Mouse (Mus musculus) lung, embryonic 15.5 days (tissue): ENCODE results near the gene Cd247. TPM values are rescaled to one million over a fixed set of nuclear protein-coding genes. Genes with fewer than 3 reads are reported as not detected.
"Not testable (repeated sequence)": the region's sequence is repeated elsewhere in the genome, so short reads cannot be mapped to it uniquely, and the experiment has no call there.

Experiments used
- ATAC-seq: fragments of 200-750 bp; cut with Nextera tagmentation; 2 replicates; pipeline ENCODE4 v1.8.0; 2017; ENCODE audit warnings: moderate number of reproducible peaks, borderline replicate concordance; ENCODE audit not compliant: low FRiP score, low TSS enrichment; ENCODE audit errors: extremely low read depth
- H3K27ac ChIP-seq: fragments of 300-500 bp; sonication (generic); 2 replicates; pipeline ENCODE4 v1.5.1; 2015; ENCODE audit warnings: moderate library complexity, mild to moderate bottlenecking, inconsistent platforms
- H3K27me3 ChIP-seq: fragments of 300-500 bp; sonication (generic); 2 replicates; pipeline ENCODE4 v1.6.1; 2015; ENCODE audit warnings: inconsistent platforms
- H3K36me3 ChIP-seq: fragments of 300-500 bp; sonication (generic); 2 replicates; pipeline ENCODE4 v1.6.1; 2015; ENCODE audit warnings: inconsistent platforms
- H3K4me1 ChIP-seq: fragments of 300-500 bp; sonication (generic); 2 replicates; pipeline ENCODE4 v1.6.1; 2015; ENCODE audit warnings: inconsistent platforms
- H3K4me2 ChIP-seq: fragments of 300-500 bp; sonication (generic); 2 replicates; pipeline ENCODE4 v1.6.1; 2015; ENCODE audit warnings: inconsistent platforms, mild to moderate bottlenecking, moderate library complexity
- H3K4me3 ChIP-seq: fragments of 300-500 bp; sonication (generic); 2 replicates; pipeline ENCODE4 v1.5.1; 2015; ENCODE audit warnings: mild to moderate bottlenecking, inconsistent platforms
- H3K9ac ChIP-seq: fragments of 300-500 bp; sonication (generic); 2 replicates; pipeline ENCODE4 v1.6.1; 2015; ENCODE audit warnings: inconsistent platforms
- H3K9me3 ChIP-seq: fragments of 300-500 bp; sonication (generic); 2 replicates; pipeline ENCODE4 v1.6.1; 2016; ENCODE audit warnings: inconsistent platforms
- WGBS: fragments of 180-500 bp; shearing (Covaris S2); methylation state at CpG from one replicate; pipeline ENCODE4 v1.1.7; 2015; 5-methylcytosine and 5-hydroxymethylcytosine counted together
- polyA plus RNA-seq: library from polyadenylated mRNA; unstranded; fragments of >200 nt; fragmentation: Nextera tagmentation; extraction: Ambion mirVana; gene quantifications from 2 replicates; pipeline ENCODE4 v1.2.1, GENCODE M21; 2015

Gene Cd247
- 1.3 and 2.6 TPM in 2 replicates for polyA plus RNA-seq

DNA sequence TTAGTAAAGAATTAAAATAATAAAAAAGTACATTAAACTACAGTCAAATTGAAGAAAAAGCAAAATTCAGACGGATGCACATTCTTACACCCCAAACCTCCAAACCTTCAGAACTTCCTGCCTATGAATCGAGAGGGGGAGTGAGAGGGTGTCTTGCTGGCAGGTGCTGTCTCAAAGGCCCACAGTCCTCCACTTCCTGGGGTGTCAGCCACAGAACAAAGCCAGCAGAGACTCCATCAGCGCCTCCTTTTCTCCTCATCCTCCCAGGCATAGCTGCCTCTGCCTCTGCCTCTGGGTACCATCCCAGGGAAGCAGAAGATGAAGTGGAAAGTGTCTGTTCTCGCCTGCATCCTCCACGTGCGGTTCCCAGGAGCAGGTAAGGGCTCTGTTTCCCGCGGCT lies at the start of gene Cd247:
Gene Cd247, plus strand, starts transcription at position 171 of the 400 bp plus-strand sequence.
- 74% methylated on average over 8 of the region's 8 CpGs for WGBS
- Histone ChIP-seq H3K4me2 (no peak within 1 kb of the TSS), H3K9me3 (no peaks in the 10 kb centered on the region), H3K9ac (no peak within 1 kb of the TSS), H3K4me1 (peaks cover 8% of the 10 kb centered on the region; the same call in 1 of the 2 replicates), H3K4me3 (no peak within 1 kb of the TSS), H3K27ac (no peak within 1 kb of the TSS), H3K27me3 (peaks cover 8% of the 10 kb centered on the region; the same call in 1 of the 2 replicates), H3K36me3 (no peaks in the 10 kb centered on the region)
- no peak for ATAC-seq

- 77% methylated on average over 1 of the region's 1 CpGs for WGBS
- Histone ChIP-seq H3K4me1 (peaks cover 14% of the 10 kb centered on the region), H3K4me3 (no peak overlapping the region), H3K4me2 (no peak overlapping the region), H3K9ac (no peak overlapping the region), H3K9me3 (no peaks in the 10 kb centered on the region), H3K36me3 (no peaks in the 10 kb centered on the region), H3K27ac (no peak overlapping the region), H3K27me3 (no peaks in the 10 kb centered on the region)
- no peak for ATAC-seq
Observed at GRCm38 (mm10) chr1:165738985-165739384, 49.5 kb upstream of the Cd247 start.

DNA sequence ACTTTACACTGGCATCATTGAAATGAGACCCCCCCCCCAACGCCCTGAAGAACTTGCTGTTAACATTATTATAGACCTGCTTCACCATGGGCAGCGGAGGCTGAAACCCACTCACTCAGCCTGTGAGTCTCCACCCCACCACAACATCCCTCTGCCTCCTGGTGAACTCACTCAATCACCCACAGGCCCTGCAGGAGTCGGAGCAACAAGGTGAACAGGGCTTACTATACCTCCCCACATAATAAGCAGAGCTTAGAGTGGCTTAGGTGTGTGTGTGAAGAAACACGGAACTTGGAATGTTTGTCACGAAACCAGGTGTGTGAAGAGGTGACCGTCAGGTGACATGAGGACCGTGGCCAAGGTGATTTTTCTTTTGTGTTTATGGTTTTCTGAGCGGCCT lies 46.5 kb upstream of the Cd247 start:
- H3K9ac ChIP-seq = no peak overlapping the region
- no peak overlapping the region for H3K4me3 ChIP-seq
- peaks cover 2% of the 10 kb centered on the region for H3K4me1 ChIP-seq
- no peak for ATAC-seq
- no peaks in the 10 kb centered on the region for H3K27me3 ChIP-seq
- H3K4me2 ChIP-seq = no peak overlapping the region
- no peaks in the 10 kb centered on the region for H3K36me3 ChIP-seq
- 78% methylated on average over 8 of the region's 8 CpGs for WGBS
- H3K9me3 ChIP-seq = no peaks in the 10 kb centered on the region
- no peak overlapping the region for H3K27ac ChIP-seq

GRCm38 (mm10) chr1:165748053-165748452 lies 40.4 kb upstream of the Cd247 start:
- no peaks in the 10 kb centered on the region for H3K9me3 ChIP-seq
- H3K4me3 ChIP-seq = no peak overlapping the region
- no peaks in the 10 kb centered on the region for H3K36me3 ChIP-seq
- H3K4me1 ChIP-seq = 0 out of 2 replicates have a peak, but pooled peaks cover 3% of the 10 kb centered on the region
- peak; percentile 77; the same call in 1 of the 2 replicates for ATAC-seq
- no peak overlapping the region for H3K27ac ChIP-seq
- WGBS = 23% methylated on average over 11 of the region's 11 CpGs
- no peak overlapping the region for H3K4me2 ChIP-seq
- no peak overlapping the region for H3K9ac ChIP-seq
- no peaks in the 10 kb centered on the region for H3K27me3 ChIP-seq

GRCm38 (mm10) chr1:165751142-165751541 lies 37.3 kb upstream of the Cd247 start:
- no peaks in the 10 kb centered on the region for H3K27me3 ChIP-seq

DNA sequence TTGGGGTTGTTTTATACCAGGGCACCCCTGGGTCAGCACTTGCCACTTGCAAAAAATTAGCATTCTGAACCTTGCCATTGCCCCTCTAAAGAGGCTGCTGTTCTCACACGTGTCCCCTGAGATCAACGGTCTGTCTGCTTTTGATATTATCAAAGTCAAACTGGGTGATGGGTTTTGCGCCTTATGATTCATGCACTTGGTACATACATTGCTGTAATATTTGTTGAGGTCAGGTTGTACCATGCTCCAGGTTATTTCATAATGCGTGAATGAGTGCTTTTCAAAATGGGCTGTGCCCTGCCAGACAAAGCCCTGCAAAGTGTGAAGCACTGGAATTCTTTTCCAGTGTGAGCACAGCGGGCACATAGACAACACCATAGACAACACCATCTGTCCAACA lies 36.6 kb upstream of the Cd247 start:
- Histone ChIP-seq H3K9me3 (no peaks in the 10 kb centered on the region), H3K4me3 (no peak overlapping the region), H3K4me1 (peaks cover 9% of the 10 kb centered on the region; the same call in 1 of the 2 replicates), H3K36me3 (no peaks in the 10 kb centered on the region), H3K4me2 (no peak overlapping the region), H3K9ac (no peak overlapping the region), H3K27me3 (no peaks in the 10 kb centered on the region), H3K27ac (no peak overlapping the region)
- no peak for ATAC-seq
- 66% methylated on average over 5 of the region's 5 CpGs for WGBS

More at GRCm38 (mm10) chr1:165751142-165751541, 37.3 kb upstream of the Cd247 start:
- H3K4me3 ChIP-seq = no peak overlapping the region
- H3K4me2 ChIP-seq = no peak overlapping the region
- H3K4me1 ChIP-seq = peaks cover 9% of the 10 kb centered on the region; the same call in 1 of the 2 replicates
- ATAC-seq = no peak
- H3K9me3 ChIP-seq = no peaks in the 10 kb centered on the region
- H3K36me3 ChIP-seq = no peaks in the 10 kb centered on the region
- H3K9ac ChIP-seq = no peak overlapping the region
- H3K27ac ChIP-seq = no peak overlapping the region

- 85% methylated on average over 6 of the region's 6 CpGs for WGBS
- no peak for ATAC-seq
Observed at GRCm38 (mm10) chr1:165754205-165754604, 34.3 kb upstream of the Cd247 start.

DNA sequence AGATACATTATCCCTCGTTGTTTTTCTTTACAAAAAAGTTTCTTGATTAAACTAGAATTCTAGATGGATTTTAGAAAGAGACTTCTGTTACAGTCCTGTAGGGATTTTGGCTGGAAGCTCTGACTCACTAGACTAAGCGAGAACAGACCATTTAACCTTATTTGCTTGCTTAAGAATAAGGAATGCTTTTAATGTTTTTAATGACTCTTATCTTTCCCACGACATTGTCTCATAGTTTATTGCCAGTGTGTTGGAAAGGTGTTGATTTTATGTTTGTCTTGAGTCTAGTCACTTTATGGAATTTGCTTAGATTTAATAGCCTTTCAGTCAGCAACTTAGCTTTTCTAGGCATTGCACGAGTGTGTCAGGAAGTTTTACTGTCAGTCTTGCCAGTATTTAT lies 33.3 kb upstream of the Cd247 start:
- H3K27ac ChIP-seq = no peak overlapping the region
- H3K27me3 ChIP-seq = no peaks in the 10 kb centered on the region
- WGBS = 25% methylated on average over 4 of the region's 4 CpGs
- H3K9ac ChIP-seq = no peak overlapping the region
- peaks cover 6% of the 10 kb centered on the region; the same call in 1 of the 2 replicates for H3K4me1 ChIP-seq
- no peak for ATAC-seq
- H3K4me3 ChIP-seq = no peak overlapping the region
- H3K9me3 ChIP-seq = no peaks in the 10 kb centered on the region
- H3K36me3 ChIP-seq = no peaks in the 10 kb centered on the region
- H3K4me2 ChIP-seq = no peak overlapping the region

More at GRCm38 (mm10) chr1:165754205-165754604, 34.3 kb upstream of the Cd247 start:
- Histone ChIP-seq H3K4me3 (no peak overlapping the region), H3K27ac (no peak overlapping the region), H3K4me1 (peaks cover 6% of the 10 kb centered on the region; the same call in 1 of the 2 replicates), H3K9ac (no peak overlapping the region), H3K4me2 (no peak overlapping the region), H3K36me3 (no peaks in the 10 kb centered on the region), H3K9me3 (no peaks in the 10 kb centered on the region), H3K27me3 (no peaks in the 10 kb centered on the region)

- Histone ChIP-seq H3K4me1 (peaks cover 17% of the 10 kb centered on the region), H3K9ac (no peak overlapping the region), H3K4me2 (no peak overlapping the region), H3K27ac (no peak overlapping the region), H3K36me3 (no peaks in the 10 kb centered on the region), H3K9me3 (no peaks in the 10 kb centered on the region), H3K4me3 (no peak overlapping the region), H3K27me3 (no peaks in the 10 kb centered on the region)
- no peak for ATAC-seq
- WGBS = 81% methylated on average over 3 of the region's 3 CpGs
Observed at GRCm38 (mm10) chr1:165761522-165762305, 26.8 kb upstream of the Cd247 start.

DNA sequence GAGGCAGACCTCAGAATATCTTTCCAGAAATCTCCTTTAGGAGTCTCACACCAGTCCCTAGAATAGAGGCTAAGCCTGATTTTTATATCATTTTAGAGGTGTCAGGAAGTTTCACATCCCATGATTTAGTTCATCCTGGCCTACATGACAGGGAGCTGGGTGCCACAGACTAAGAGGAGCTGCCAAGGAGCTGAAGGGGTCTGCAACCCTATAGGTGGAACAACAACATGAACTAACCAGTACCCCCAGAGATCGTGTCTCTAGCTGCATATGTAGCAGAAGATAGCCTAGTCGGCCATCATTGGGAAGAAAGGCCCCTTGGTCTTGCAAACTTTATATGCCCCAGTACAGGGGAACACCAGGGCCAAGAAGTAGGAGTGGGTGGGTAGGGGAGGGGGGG lies 26.0 kb upstream of the Cd247 start:
- not testable (repeated sequence) for H3K27me3 ChIP-seq, H3K9ac ChIP-seq, H3K36me3 ChIP-seq, H3K27ac ChIP-seq, H3K4me3 ChIP-seq, ATAC-seq, H3K9me3 ChIP-seq
- Histone ChIP-seq H3K4me2 (peak overlapping the region; percentile 92; the same call in 1 of the 2 replicates), H3K4me1 (peaks cover 17% of the 10 kb centered on the region)
- 57% methylated on average over 2 of the region's 2 CpGs for WGBS

GRCm38 (mm10) chr1:165762914-165763634 lies 25.4 kb upstream of the Cd247 start:
- H3K27me3 ChIP-seq = no peaks in the 10 kb centered on the region
- peak overlapping the region; percentile 69 for H3K4me3 ChIP-seq
- H3K4me2 ChIP-seq = peak overlapping the region; percentile 92
- H3K4me1 ChIP-seq = peaks cover 17% of the 10 kb centered on the region
- no peaks in the 10 kb centered on the region for H3K9me3 ChIP-seq
- H3K36me3 ChIP-seq = no peaks in the 10 kb centered on the region
- peak; percentile 40; the same call in 1 of the 2 replicates for ATAC-seq
- peak overlapping the region; percentile 71; the same call in 1 of the 2 replicates for H3K27ac ChIP-seq
- H3K9ac ChIP-seq = no peak overlapping the region
- 21% methylated on average over 14 of the region's 14 CpGs for WGBS
